Mouse (Mus musculus) hindbrain, embryonic 11.5 days (tissue): Measurements from ENCODE around the gene Zmynd11. TPM values are rescaled to one million over a fixed set of nuclear protein-coding genes. Genes with fewer than 3 reads are reported as not detected.
A peak's percentile ranks its signal among the peaks of the same experiment; 100 is the strongest.

Experiments
- ATAC-seq: fragments of 200-750 bp; cut with Nextera tagmentation; 2 replicates; pipeline ENCODE4 v1.8.0; 2017; ENCODE audit warnings: mild to moderate bottlenecking, moderate TSS enrichment, moderate library complexity; ENCODE audit not compliant: low FRiP score
- DNase-seq: peaks from one replicate; pipeline ENCODE4 v3.0.0-alpha.2; 2015; ENCODE audit warnings: low spot score
- H3K27ac ChIP-seq: fragments of 300-500 bp; sonication (generic); 2 replicates; pipeline ENCODE4 v1.5.1; 2014; ENCODE audit warnings: mild to moderate bottlenecking, low read depth, low read length
- H3K27me3 ChIP-seq: fragments of 300-500 bp; sonication (generic); 2 replicates; pipeline ENCODE4 v1.6.1; 2014; ENCODE audit warnings: mild to moderate bottlenecking, low read length, moderate library complexity, mixed read lengths; ENCODE audit not compliant: control insufficient read depth, insufficient read depth
- H3K36me3 ChIP-seq: fragments of 300-500 bp; sonication (generic); 2 replicates; pipeline ENCODE4 v1.6.1; 2014; ENCODE audit warnings: mild to moderate bottlenecking, low read length, moderate library complexity, mixed read lengths; ENCODE audit not compliant: control insufficient read depth, insufficient read depth
- H3K4me1 ChIP-seq: fragments of 300-500 bp; sonication (generic); replicated peaks from 2 replicates; pipeline ENCODE4 v1.6.1; 2014; ENCODE audit warnings: low read length, mixed read lengths; ENCODE audit not compliant: control insufficient read depth, insufficient read depth
- H3K4me2 ChIP-seq: fragments of 300-500 bp; sonication (generic); replicated peaks from 2 replicates; pipeline ENCODE4 v1.6.1; 2014; ENCODE audit warnings: mild to moderate bottlenecking, low read depth, low read length
- H3K4me3 ChIP-seq: fragments of 300-500 bp; sonication (generic); 2 replicates; pipeline ENCODE4 v1.5.1; 2014; ENCODE audit warnings: low read depth, low read length
- H3K9ac ChIP-seq: fragments of 300-500 bp; sonication (generic); 2 replicates; pipeline ENCODE4 v1.6.1; 2014; ENCODE audit warnings: low read depth, low read length
- H3K9me3 ChIP-seq: fragments of 300-500 bp; sonication (generic); 2 replicates; pipeline ENCODE4 v1.6.1; 2016; ENCODE audit warnings: low read length; ENCODE audit not compliant: control insufficient read depth
- WGBS: fragments of 180-500 bp; shearing (Covaris S2); extraction: QIAGEN DNeasy Blood & Tissue Kit; methylation state at CpG from one replicate; pipeline ENCODE4 v1.1.7; 2014; 5-methylcytosine and 5-hydroxymethylcytosine counted together
- polyA plus RNA-seq: library from polyadenylated mRNA; unstranded; fragments of >200 nt; fragmentation: Nextera tagmentation; extraction: Ambion mirVana; gene quantifications from 2 replicates; pipeline ENCODE4 v1.2.1, GENCODE M21; 2014

The Zmynd11 gene
- polyA plus RNA-seq, 1 experiment from 2014 or later, result 148 TPM

DNA sequence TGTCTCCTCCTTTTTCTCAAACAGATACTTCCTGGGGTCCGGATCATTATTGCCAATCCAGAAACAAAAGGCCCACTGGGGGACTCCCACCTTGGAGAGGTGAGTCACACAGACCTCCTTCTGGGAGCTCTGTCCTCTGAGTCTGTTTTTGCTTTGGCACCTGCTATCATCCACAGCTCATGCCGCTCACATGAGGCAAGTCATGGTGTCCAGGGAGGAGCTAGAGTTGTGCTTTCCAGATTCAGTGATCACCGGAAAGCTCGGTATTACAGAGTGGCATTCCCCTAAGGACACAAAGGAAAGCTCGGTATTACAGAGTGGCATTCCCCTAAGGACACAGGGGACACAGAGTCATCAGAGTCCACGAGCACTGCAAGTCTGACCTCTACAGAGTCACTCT is 108.5 kb downstream of the Zmynd11 start:
- no peak for DNase-seq
- Histone ChIP-seq H3K9ac (no peak overlapping the region), H3K36me3 (0 out of 2 replicates have a peak, but pooled peaks cover 3% of the 10 kb centered on the region), H3K4me3 (no peak overlapping the region), H3K4me2 (no peak overlapping the region), H3K27me3 (no peaks in the 10 kb centered on the region), H3K9me3 (no peaks in the 10 kb centered on the region), H3K27ac (no peak overlapping the region), H3K4me1 (no peaks in the 10 kb centered on the region)
- WGBS, result 93% methylated on average over 6 of the region's 6 CpGs
- ATAC-seq, result no peak

DNA sequence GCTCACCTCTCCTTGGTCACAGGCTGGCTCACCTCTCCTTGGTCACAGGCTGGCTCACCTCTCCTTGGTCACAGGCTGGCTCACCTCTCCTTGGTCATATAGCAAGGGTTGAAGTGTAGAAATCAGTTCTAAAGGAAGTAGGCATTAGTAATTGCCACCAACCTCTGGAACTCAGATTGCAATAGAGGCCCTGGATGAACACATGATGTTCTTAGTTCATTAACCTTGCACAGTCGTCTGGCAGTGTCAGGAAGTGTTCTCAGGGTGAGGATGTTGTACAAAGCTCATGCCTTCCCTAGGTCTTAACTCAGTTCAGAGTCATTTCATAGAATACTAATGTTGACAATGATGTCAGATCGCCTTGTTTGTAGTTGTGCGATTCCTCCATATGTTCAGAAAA is 112.1 kb downstream of the Zmynd11 start:
- Histone ChIP-seq H3K36me3 (no peaks in the 10 kb centered on the region), H3K4me3 (no peak overlapping the region), H3K4me2 (no peak overlapping the region), H3K9ac (no peak overlapping the region), H3K27me3 (no peaks in the 10 kb centered on the region), H3K9me3 (no peaks in the 10 kb centered on the region), H3K4me1 (no peaks in the 10 kb centered on the region), H3K27ac (no peak overlapping the region)
- no peak for DNase-seq
- no peak for ATAC-seq
- 81% methylated on average over 3 of the region's 3 CpGs for WGBS

DNA sequence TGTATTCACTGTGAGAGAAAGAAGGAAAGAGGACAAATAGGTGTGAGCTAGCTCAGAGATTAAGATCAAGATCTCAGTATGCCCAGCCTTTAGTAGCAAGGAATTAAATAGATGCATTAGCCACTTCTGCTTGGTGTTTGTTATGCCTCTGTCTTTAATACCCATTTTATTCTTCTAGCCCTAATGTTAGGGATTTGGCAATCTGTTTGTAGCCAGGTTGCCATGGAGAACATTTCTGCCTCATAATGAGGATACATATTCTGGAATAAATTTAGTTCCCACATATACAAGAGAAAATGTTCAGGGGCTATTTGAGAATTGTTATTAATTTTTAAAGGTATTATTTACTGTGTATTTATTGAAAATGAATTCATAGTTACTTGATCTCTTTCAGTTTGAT is 114.5 kb downstream of the Zmynd11 start:
- Histone ChIP-seq H3K4me1 (no peaks in the 10 kb centered on the region), H3K27me3 (no peaks in the 10 kb centered on the region), H3K4me3 (no peak overlapping the region), H3K9ac (no peak overlapping the region), H3K4me2 (no peak overlapping the region), H3K27ac (no peak overlapping the region), H3K9me3 (no peaks in the 10 kb centered on the region), H3K36me3 (no peaks in the 10 kb centered on the region)
- DNase-seq (no peak), ATAC-seq (no peak)

DNA sequence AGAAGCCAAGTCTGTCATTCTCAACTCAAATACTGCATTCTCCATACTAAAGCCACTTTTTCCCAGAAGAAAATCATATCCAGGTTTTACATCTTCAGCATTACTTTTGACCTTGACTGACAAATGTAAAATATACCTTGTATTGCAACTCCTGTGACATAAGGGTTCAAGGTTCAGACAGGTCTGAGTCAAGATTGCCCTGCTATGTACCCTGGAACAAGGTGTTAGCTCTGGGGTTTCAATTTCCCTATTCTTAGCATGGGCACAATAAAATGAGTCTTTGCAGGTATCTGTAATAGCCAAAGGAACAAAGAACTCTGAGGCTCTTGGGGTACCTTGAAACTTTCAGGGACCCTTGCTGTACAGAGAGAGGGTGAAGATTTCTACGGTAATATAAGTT is 115.2 kb downstream of the Zmynd11 start:
- Histone ChIP-seq H3K4me1 (no peaks in the 10 kb centered on the region), H3K27me3 (no peaks in the 10 kb centered on the region), H3K9ac (no peak overlapping the region), H3K36me3 (no peaks in the 10 kb centered on the region), H3K27ac (no peak overlapping the region), H3K4me3 (no peak overlapping the region), H3K4me2 (no peak overlapping the region), H3K9me3 (no peaks in the 10 kb centered on the region)
- WGBS, result 93% methylated on average over 1 of the region's 1 CpGs
- DNase-seq (no peak), ATAC-seq (no peak)

DNA sequence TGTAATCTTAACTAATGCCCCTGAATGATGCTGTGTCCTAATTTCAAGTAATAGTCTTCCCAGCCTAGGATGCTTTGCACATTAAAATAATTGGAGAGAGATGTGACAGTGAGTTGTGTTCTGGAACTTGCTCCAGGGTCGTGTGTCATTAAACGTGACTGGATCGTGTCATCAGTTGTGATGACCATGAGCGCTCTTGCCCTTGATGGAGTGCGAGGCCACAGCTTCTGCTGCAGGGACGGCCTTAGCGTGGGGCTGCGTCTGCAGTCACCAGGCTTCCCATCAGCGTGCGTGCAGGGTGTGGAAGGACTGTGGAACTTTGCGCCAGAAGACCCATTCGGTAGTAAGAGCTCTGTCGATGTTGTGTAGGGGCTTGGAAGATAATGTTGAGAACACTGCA is 116.4 kb downstream of the Zmynd11 start:
- 96% methylated on average over 13 of the region's 13 CpGs for WGBS
- no peaks in the 10 kb centered on the region for H3K9me3 ChIP-seq
- H3K4me3 ChIP-seq, result no peak overlapping the region
- ATAC-seq (no peak), DNase-seq (no peak)
- H3K36me3 ChIP-seq, result no peaks in the 10 kb centered on the region
- H3K4me1 ChIP-seq, result no peaks in the 10 kb centered on the region
- no peak overlapping the region for H3K27ac ChIP-seq
- no peak overlapping the region for H3K9ac ChIP-seq
- no peak overlapping the region for H3K4me2 ChIP-seq
- no peaks in the 10 kb centered on the region for H3K27me3 ChIP-seq

DNA sequence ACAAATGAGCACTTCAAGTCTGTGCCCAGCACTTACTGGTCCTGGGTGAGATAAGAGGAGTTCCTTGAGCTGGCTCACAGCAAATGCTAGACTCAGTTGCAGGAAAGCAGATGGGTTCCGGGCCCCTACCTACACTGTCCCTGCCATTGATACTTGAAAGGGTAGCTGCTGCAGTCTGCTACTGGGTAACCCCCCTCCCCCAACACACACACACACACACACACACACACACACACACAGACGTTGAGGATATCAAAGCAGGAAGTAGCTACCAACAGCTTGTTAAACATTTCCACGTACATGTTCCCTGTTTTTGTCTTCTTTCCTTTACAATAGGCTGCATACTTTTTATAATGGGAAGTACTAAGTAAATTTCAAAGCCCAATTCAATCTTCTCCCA is 127.2 kb downstream of the Zmynd11 start:
- ATAC-seq (no peak), DNase-seq (no peak)
- Histone ChIP-seq H3K4me2 (no peak overlapping the region), H3K4me1 (no peaks in the 10 kb centered on the region), H3K27ac (no peak overlapping the region), H3K9ac (no peak overlapping the region), H3K27me3 (no peaks in the 10 kb centered on the region), H3K4me3 (no peak overlapping the region), H3K9me3 (no peaks in the 10 kb centered on the region), H3K36me3 (no peaks in the 10 kb centered on the region)
- WGBS, result 76% methylated on average over 3 of the region's 3 CpGs

DNA sequence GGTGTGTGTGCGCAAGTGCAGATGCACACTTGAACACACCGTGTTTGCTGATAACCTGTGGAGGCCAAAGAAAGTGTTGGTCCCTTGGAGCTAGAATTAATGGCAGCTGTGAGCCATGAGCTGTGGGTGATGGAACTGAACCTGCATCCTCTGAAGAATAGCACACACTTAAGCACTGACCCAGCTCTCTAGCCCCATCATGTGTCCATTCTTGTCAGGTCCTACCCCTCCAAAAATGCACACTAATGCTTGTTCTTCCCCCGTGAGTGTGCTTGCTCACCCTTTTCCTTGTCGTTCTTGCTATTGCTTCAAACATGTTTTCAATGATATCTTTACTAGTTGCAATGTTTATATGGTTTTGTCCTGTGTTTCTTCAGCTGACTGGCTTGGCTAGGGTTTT is 128.6 kb downstream of the Zmynd11 start:
- H3K4me3 ChIP-seq, result no peak overlapping the region
- no peaks in the 10 kb centered on the region for H3K9me3 ChIP-seq
- H3K4me1 ChIP-seq, result no peaks in the 10 kb centered on the region
- no peaks in the 10 kb centered on the region for H3K27me3 ChIP-seq
- H3K4me2 ChIP-seq, result no peak overlapping the region
- ATAC-seq, result no peak
- DNase-seq, result peak; percentile 33
- no peak overlapping the region for H3K27ac ChIP-seq
- no peaks in the 10 kb centered on the region for H3K36me3 ChIP-seq
- no peak overlapping the region for H3K9ac ChIP-seq
- 63% methylated on average over 4 of the region's 4 CpGs for WGBS

DNA sequence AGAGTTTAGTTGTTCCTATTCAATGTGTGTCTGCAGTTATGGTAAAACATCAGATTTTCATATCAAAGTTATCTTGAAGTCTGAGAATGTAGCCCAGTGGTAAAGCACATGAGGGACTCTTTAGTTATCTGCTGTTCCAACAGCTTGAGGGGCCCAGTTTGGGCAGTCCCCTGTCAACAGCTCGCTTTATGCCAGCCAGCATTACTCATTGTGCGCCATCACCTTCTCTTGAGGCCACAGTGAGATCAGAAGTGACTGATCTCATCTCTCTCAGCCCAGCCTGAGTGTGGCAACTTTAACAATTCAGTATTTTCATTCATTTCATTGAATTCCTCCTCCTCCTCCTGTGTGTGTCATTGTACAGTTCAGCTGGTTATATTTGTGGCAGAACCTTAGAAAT is 129.2 kb downstream of the Zmynd11 start:
- ATAC-seq (no peak), DNase-seq (no peak)
- 96% methylated on average over 2 of the region's 2 CpGs for WGBS
- Histone ChIP-seq H3K27ac (no peak overlapping the region), H3K4me2 (no peak overlapping the region), H3K36me3 (no peaks in the 10 kb centered on the region), H3K9me3 (no peaks in the 10 kb centered on the region), H3K9ac (no peak overlapping the region), H3K4me1 (no peaks in the 10 kb centered on the region), H3K27me3 (no peaks in the 10 kb centered on the region), H3K4me3 (no peak overlapping the region)
